Mouse (Mus musculus) Patski (cell line): Measurements from ENCODE around the gene Cops6. TPM values are rescaled to one million over a fixed set of nuclear protein-coding genes. Genes with fewer than 3 reads are reported as not detected.

ENCODE experiments used
- ATAC-seq: fragments of 100-300 bp; one replicate; pipeline ENCODE4 v1.8.0; 2021
- CTCF ChIA-PET: fragments of 350-600 bp; sonication (Branson Sonifier 250); formaldehyde crosslinking; loops from one replicate; lab custom pipeline; 2022; ENCODE audit warnings: inconsistent platforms; lab: Charles Lee
- POLR2A ChIA-PET: fragments of 350-600 bp; sonication (Branson Sonifier 250); formaldehyde crosslinking; loops from one replicate; lab custom pipeline; 2022; ENCODE audit warnings: antibody characterized with exemption, inconsistent platforms; lab: Charles Lee
- DNase-seq: peaks from one replicate; pipeline ENCODE4 v3.0.0-alpha.2; 2011; ENCODE audit warnings: low read depth, low spot score
- H3K27me3 ChIP-seq: fragments of 371-371 bp; one replicate; pipeline ENCODE4 v1.5.1; 2021
- CTCF ChIP-seq: fragments of 100-300 bp; IDR thresholded peaks from one replicate; pipeline ENCODE4 v1.5.1; 2021
- in situ Hi-C: fragments of 300-500 bp; cut with MboI; formaldehyde crosslinking; loops from 3 replicates; pipeline ENCODE4 v1.11.1; 2018; ENCODE audit warnings: low pct_unique_long_range_greater_than_20kb, mixed read lengths
- polyA plus RNA-seq: library from polyadenylated mRNA; unstranded; gene quantifications from one replicate; pipeline ENCODE4 v1.2.3, GENCODE M21; 2021

The Cops6 gene
- polyA plus RNA-seq, 1 experiment from 2014 or later = 274 TPM

DNA sequence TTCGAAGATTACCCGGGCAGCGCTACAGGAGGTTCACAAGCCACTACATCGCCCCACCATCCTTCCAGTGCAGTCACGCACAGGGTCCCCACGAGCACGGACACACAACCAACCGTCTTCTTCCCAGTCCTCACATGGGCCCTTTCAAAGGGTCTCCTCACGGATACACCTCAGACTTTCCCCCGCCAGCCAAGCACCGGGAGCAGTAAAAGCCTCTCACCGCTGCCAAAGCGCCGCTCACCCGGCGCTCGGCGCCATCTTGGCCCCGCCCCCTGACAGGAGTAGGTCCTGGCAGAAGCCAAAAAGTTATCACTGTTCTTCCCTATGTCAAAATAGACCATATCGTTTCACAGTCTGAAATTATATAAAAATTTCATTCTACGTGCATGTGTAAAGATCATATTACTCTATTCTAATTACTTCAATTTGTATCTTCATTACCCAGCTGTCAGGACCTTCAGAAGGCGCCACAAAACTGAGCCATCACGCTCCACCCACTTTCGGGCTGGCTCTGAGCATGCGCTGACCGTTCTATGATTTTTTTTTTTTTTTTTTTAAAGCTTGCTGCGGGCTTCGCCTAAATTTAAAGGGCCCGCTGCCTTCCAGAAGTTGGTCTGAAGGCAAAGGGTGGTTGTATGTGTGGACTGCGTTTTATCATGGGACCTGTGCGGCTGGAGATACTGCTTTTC, 26.2 kb downstream of the Cops6 start, which contains the start of the genes Taf6 and Cnpy4:
Gene Taf6, minus strand, starts transcription at position 502 of the 689 bp plus-strand sequence.
Gene Cnpy4, plus strand, starts transcription at position 536 of the 689 bp plus-strand sequence.
- DNase-seq = peak; percentile 96
- H3K27me3 ChIP-seq = no peaks in the 10 kb centered on the region
- peak; percentile 55 for ATAC-seq
- POLR2A ChIA-PET = interaction anchor here (0.6 to 1.3 kb wide), 4 partner anchors 15 to 377 kb away, joined by 3 to 5 read pairs (median 3); partner anchors contain the start of gene Mcm7
- in situ Hi-C loops = no loop called here
- CTCF ChIA-PET = interaction anchor here (1.4 kb wide), 1 partner anchor 12 kb away, joined by 3 read pairs; no protein-coding TSS in a partner anchor
- TF ChIP-seq CTCF = no peak

- POLR2A ChIA-PET = interaction anchor here (0.6 kb wide), 2 partner anchors 15 to 70 kb away, joined by 3 read pairs; partner anchors contain the start of gene Mcm7
- DNase-seq (peak; percentile 61), ATAC-seq (peak; percentile 74)
- H3K27me3 ChIP-seq = no peaks in the 10 kb centered on the region
- no peak for TF ChIP-seq CTCF
- in situ Hi-C loops = no loop called here
- CTCF ChIA-PET = interaction anchor here (1.4 kb wide), 1 partner anchor 13 kb away, joined by 3 read pairs; no protein-coding TSS in a partner anchor
These were observed 26.9 kb downstream of the Cops6 start for GRCm38 (mm10) chr5:138187661-138188306.

- no peak for TF ChIP-seq CTCF
- DNase-seq (peak; percentile 87), ATAC-seq (peak; percentile 72)
- H3K27me3 ChIP-seq = no peaks in the 10 kb centered on the region
- POLR2A ChIA-PET = no interaction called here
- CTCF ChIA-PET = interaction anchor here (1.0 to 1.5 kb wide), 4 partner anchors 12 to 109 kb away, joined by 3 to 4 read pairs (median 3); partner anchors contain the start of gene Zkscan1
- in situ Hi-C loops = no loop called here
These were observed 33.2 kb downstream of the Cops6 start, which contains the start of gene Mblac1 for GRCm38 (mm10) chr5:138193771-138194727. Gene Mblac1 (plus strand): TSS chr5:138194314.

GRCm38 (mm10) chr5:138194755-138195345, 34.0 kb downstream of the Cops6 start:
- POLR2A ChIA-PET = no interaction called here
- no peak for DNase-seq
- in situ Hi-C loops = no loop called here

DNA sequence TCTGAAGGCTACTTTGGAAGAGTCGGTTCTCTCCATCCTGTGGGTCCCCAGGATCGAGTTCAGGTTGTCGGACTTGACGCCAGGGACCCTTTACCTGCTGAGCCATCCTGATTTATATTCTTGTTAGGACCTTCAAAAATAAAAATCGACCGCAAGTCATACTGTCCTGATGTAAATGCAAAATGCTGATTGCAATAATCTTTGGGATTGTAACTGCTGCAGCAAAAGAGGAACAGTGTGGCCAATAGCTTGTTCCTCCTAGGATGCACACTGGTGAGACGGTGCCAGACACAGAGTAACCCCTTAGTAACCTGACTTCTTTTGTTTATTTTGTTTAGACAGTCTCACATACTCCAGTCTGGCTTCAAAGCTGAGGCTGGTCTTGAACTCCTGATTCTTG, 34.6 kb downstream of the Cops6 start:
- in situ Hi-C loops = no loop called here
- ATAC-seq (no peak), DNase-seq (no peak)
- CTCF ChIA-PET = no interaction called here
- no peak for TF ChIP-seq CTCF
- no peaks in the 10 kb centered on the region for H3K27me3 ChIP-seq
- POLR2A ChIA-PET = no interaction called here

More at GRCm38 (mm10) chr5:138194755-138195345, 34.0 kb downstream of the Cops6 start:
- CTCF ChIA-PET = interaction anchor here (1.1 kb wide), 1 partner anchor 13 kb away, joined by 3 read pairs; no protein-coding TSS in a partner anchor
- no peaks in the 10 kb centered on the region for H3K27me3 ChIP-seq
- ATAC-seq = no peak
- no peak for TF ChIP-seq CTCF

GRCm38 (mm10) chr5:138199576-138199975, 38.7 kb downstream of the Cops6 start:
- no peaks in the 10 kb centered on the region for H3K27me3 ChIP-seq

GRCm38 (mm10) chr5:138202086-138202485, 41.2 kb downstream of the Cops6 start:
- ChIA-PET POLR2A (no interaction called here), CTCF (interaction anchor here (1.0 to 2.9 kb wide), 3 partner anchors 17 to 50 kb away, joined by 3 to 10 read pairs (median 4); no protein-coding TSS in a partner anchor)
- H3K27me3 ChIP-seq = no peaks in the 10 kb centered on the region
- DNase-seq (no peak), ATAC-seq (no peak)
- in situ Hi-C loops = loop anchor here (10.0 kb wide), 1 partner anchor 353 kb away; no protein-coding TSS in a partner anchor
- TF ChIP-seq CTCF = no peak

More at GRCm38 (mm10) chr5:138199576-138199975, 38.7 kb downstream of the Cops6 start:
- ATAC-seq (no peak), DNase-seq (no peak)
- TF ChIP-seq CTCF = peak; percentile 72
- in situ Hi-C loops = no loop called here
- ChIA-PET CTCF (interaction anchor here (0.9 to 1.6 kb wide), 3 partner anchors 20 to 27 kb away, joined by 3 to 6 read pairs (median 3); partner anchors contain the start of gene Nxpe5), POLR2A (no interaction called here)

GRCm38 (mm10) chr5:138207253-138207652, 46.4 kb downstream of the Cops6 start:
- DNase-seq (no peak), ATAC-seq (peak; percentile 46)
- no peak for TF ChIP-seq CTCF
- ChIA-PET CTCF (interaction anchor here (0.9 to 2.3 kb wide), 4 partner anchors 9 to 45 kb away, joined by 3 to 14 read pairs (median 8); partner anchors contain the start of gene Mblac1), POLR2A (no interaction called here)
- in situ Hi-C loops = loop anchor here (5.0 to 10.0 kb wide), 2 partner anchors 45 to 348 kb away; no protein-coding TSS in a partner anchor
- no peaks in the 10 kb centered on the region for H3K27me3 ChIP-seq

DNA sequence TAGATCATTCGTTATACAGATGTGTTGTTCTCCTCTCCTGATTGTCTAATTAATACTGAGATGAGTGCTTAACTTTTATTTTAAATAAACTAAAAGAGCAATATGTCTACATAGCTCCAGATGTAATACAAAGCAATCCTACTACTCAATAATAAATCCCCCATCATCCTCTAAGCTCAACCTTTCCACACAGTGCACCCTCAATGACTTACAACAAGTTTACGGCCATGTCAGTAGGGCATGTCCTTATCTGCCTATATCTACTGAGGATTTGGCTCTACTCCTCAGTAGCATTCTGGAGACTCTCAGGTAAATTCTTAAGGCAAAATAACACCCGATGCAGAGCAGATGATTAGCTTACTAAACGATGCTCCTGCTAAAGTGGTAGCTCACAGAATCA, 47.0 kb downstream of the Cops6 start:
- TF ChIP-seq CTCF = no peak
- ATAC-seq = no peak
- ChIA-PET CTCF (interaction anchor here (0.6 to 2.3 kb wide), 6 partner anchors 10 to 405 kb away, joined by 3 to 14 read pairs (median 4); partner anchors contain the start of gene Mblac1), POLR2A (interaction anchor here (0.6 kb wide), 1 partner anchor 228 kb away, joined by 3 read pairs; no protein-coding TSS in a partner anchor)
- no peak for DNase-seq
- H3K27me3 ChIP-seq = no peaks in the 10 kb centered on the region
- in situ Hi-C loops = loop anchor here (5.0 to 10.0 kb wide), 2 partner anchors 44 to 347 kb away; no protein-coding TSS in a partner anchor

Other genes with a start within 250 kb of the Cops6 start
- 1.3 TPM for gene Cyp3a13, start 239.5 kb upstream of the Cops6 start, polyA plus RNA-seq
- not detected for gene Gjc3, start 198.0 kb upstream of the Cops6 start, polyA plus RNA-seq
- gene Azgp1, start 179.6 kb upstream of the Cops6 start, polyA plus RNA-seq = not detected
- gene Smok3a, start 139.8 kb upstream of the Cops6 start, polyA plus RNA-seq = not detected
- not detected for gene Smok3b, start 139.6 kb upstream of the Cops6 start, polyA plus RNA-seq
- not detected for gene Smok3c, start 107.9 kb upstream of the Cops6 start, polyA plus RNA-seq
- gene Zkscan1, start 76.0 kb upstream of the Cops6 start, polyA plus RNA-seq = 32.9 TPM
- gene Zscan21, start 44.2 kb upstream of the Cops6 start, polyA plus RNA-seq = 60.4 TPM
- 11.5 TPM for gene Zfp113, start 5.3 kb upstream of the Cops6 start, polyA plus RNA-seq
- 39.7 TPM for gene Ap4m1, start 10.9 kb downstream of the Cops6 start, polyA plus RNA-seq
- gene Mcm7, start 11.4 kb downstream of the Cops6 start, polyA plus RNA-seq = 104 TPM
- gene Taf6, start 26.4 kb downstream of the Cops6 start, polyA plus RNA-seq = 60.2 TPM
- gene Cnpy4, start 26.4 kb downstream of the Cops6 start, polyA plus RNA-seq = 68.3 TPM
- 11.4 TPM for gene Mblac1, start 33.2 kb downstream of the Cops6 start, polyA plus RNA-seq
- gene Nxpe5, start 64.8 kb downstream of the Cops6 start, polyA plus RNA-seq = 2.2 TPM
- gene Lamtor4, start 94.4 kb downstream of the Cops6 start, polyA plus RNA-seq = 125 TPM
- 36.9 TPM for gene BC037034, start 103.0 kb downstream of the Cops6 start, polyA plus RNA-seq
- gene Gal3st4, start 111.8 kb downstream of the Cops6 start, polyA plus RNA-seq = 0.62 TPM
- gene Gm43720, start 118.9 kb downstream of the Cops6 start, polyA plus RNA-seq = 0.01 TPM
- gene Gpc2, start 118.9 kb downstream of the Cops6 start, polyA plus RNA-seq = 13.9 TPM
- 4.5 TPM for gene Stag3, start 119.2 kb downstream of the Cops6 start, polyA plus RNA-seq
- not detected for gene Pvrig, start 180.9 kb downstream of the Cops6 start, polyA plus RNA-seq